Mouse (Mus musculus) heart, adult 11 months (tissue): ENCODE results near the gene Ncln.
A peak's percentile ranks its signal among the peaks of the same experiment; 100 is the strongest.
"Not testable (repeated sequence)": the region's sequence is repeated elsewhere in the genome, so short reads cannot be mapped to it uniquely, and the experiment has no call there.

Experiments
- DNase-seq: peaks from one replicate; pipeline ENCODE4 v3.0.0; 2022

Ncln gene

GRCm38 (mm10) chr10:81460471-81460870, 35.7 kb downstream of the Ncln start:
- peak; percentile 86 for DNase-seq

GRCm38 (mm10) chr10:81459399-81459798, 36.8 kb downstream of the Ncln start:
- peak; percentile 76 for DNase-seq

- no peak for DNase-seq
Measured at GRCm38 (mm10) chr10:81458267-81458666, 37.9 kb downstream of the Ncln start.

- no peak for DNase-seq
Measured at GRCm38 (mm10) chr10:81457624-81458023, 38.6 kb downstream of the Ncln start.

GRCm38 (mm10) chr10:81456983-81457563, 39.1 kb downstream of the Ncln start:
- DNase-seq = peak; percentile 80

- peak; percentile 88 for DNase-seq
Measured at GRCm38 (mm10) chr10:81455181-81455895, 40.9 kb downstream of the Ncln start, which contains the start of gene Nfic. TSS of gene Nfic (minus strand) at chr10:81455635.

GRCm38 (mm10) chr10:81454106-81454505, 42.1 kb downstream of the Ncln start:
- DNase-seq = peak; percentile 75

- DNase-seq = peak; percentile 86
Measured at GRCm38 (mm10) chr10:81452947-81453288, 43.3 kb downstream of the Ncln start.

GRCm38 (mm10) chr10:81452237-81452946, 43.8 kb downstream of the Ncln start:
- peak; percentile 79 for DNase-seq

GRCm38 (mm10) chr10:81451365-81451745, 44.8 kb downstream of the Ncln start:
- peak; percentile 86 for DNase-seq

- DNase-seq = peak; percentile 90
Measured at GRCm38 (mm10) chr10:81450641-81451364, 45.4 kb downstream of the Ncln start.

GRCm38 (mm10) chr10:81450140-81450539, 46.1 kb downstream of the Ncln start:
- peak; percentile 96 for DNase-seq

- not testable (repeated sequence) for DNase-seq
Measured at GRCm38 (mm10) chr10:81445516-81445915, 50.7 kb downstream of the Ncln start.

- no peak for DNase-seq
Measured at GRCm38 (mm10) chr10:81441019-81441418, 55.2 kb downstream of the Ncln start.
